Mouse (Mus musculus) gastrocnemius, postnatal 4 days (tissue): ENCODE results near the gene Fam57b. TPM values are rescaled to one million over a fixed set of nuclear protein-coding genes. Genes with fewer than 3 reads are reported as not detected.

ENCODE experiments used
- DNase-seq, 2 experiments: peaks; one replicate each; pipeline ENCODE4 v3.0.0; 2021 to 2022; ENCODE audit warnings: low spot score in 2 of 2, mixed read lengths in 2 of 2
- total RNA-seq, 2 experiments: library from RNA; stranded (reverse); gene quantifications; 2 replicates each; pipeline ENCODE4 v1.2.3; 2021

Gene Fam57b
- total RNA-seq, 2 experiments from 2014 or later = 8.4 to 11.2 TPM

- no peak for DNase-seq
Observed at GRCm38 (mm10) chr7:126863791-126864190, 66.3 kb downstream of the Fam57b start.

GRCm38 (mm10) chr7:126867534-126867933 lies 70.1 kb downstream of the Fam57b start:
- no peak for DNase-seq

- no peak for DNase-seq
Observed at GRCm38 (mm10) chr7:126868003-126868402, 70.5 kb downstream of the Fam57b start.

GRCm38 (mm10) chr7:126869780-126870519 lies 72.5 kb downstream of the Fam57b start:
- DNase-seq = no peak

- no peak for DNase-seq
Observed at GRCm38 (mm10) chr7:126870520-126870891, 73.0 kb downstream of the Fam57b start.

GRCm38 (mm10) chr7:126877239-126877638 lies 79.8 kb downstream of the Fam57b start:
- DNase-seq = no peak

Other genes starting within 250 kb of the Fam57b start
- 100 to 1,000 TPM; 181 to 184 TPM for gene Eif3c, start 231.3 kb upstream of the Fam57b start, total RNA-seq
- 1 to 10 TPM in 1 of 2 experiments, under 1 TPM in 1; 0.83 to 1.4 TPM for gene Apobr, start 212.7 kb upstream of the Fam57b start, total RNA-seq
- 10 to 100 TPM; 11.8 to 14.1 TPM for gene Cln3, start 211.9 kb upstream of the Fam57b start, total RNA-seq
- gene Il27, start 202.7 kb upstream of the Fam57b start, total RNA-seq = not detected
- gene Nupr1, start 166.8 kb upstream of the Fam57b start, total RNA-seq = 10 to 100 TPM; 18.2 to 21.6 TPM
- gene Sgf29, start 148.4 kb upstream of the Fam57b start, total RNA-seq = 10 to 100 TPM; 27.7 to 31.8 TPM
- 10 to 100 TPM; 13.1 to 14.2 TPM for gene Sult1a1, start 121.2 kb upstream of the Fam57b start, total RNA-seq
- 10 to 100 TPM; 56.2 to 61.9 TPM for gene Bola2, start 102.3 kb upstream of the Fam57b start, total RNA-seq
- 1 to 10 TPM; 7.0 to 7.4 TPM for gene Slx1b, start 101.9 kb upstream of the Fam57b start, total RNA-seq
- gene Coro1a, start 89.9 kb upstream of the Fam57b start, total RNA-seq = 10 to 100 TPM; 11.8 to 14.5 TPM
- gene Mapk3, start 38.1 kb upstream of the Fam57b start, total RNA-seq = 10 to 100 TPM; 65.0 to 66.7 TPM
- gene Gdpd3, start 31.3 kb upstream of the Fam57b start, total RNA-seq = 1 to 10 TPM; 4.8 to 5.1 TPM
- 10 to 100 TPM; 61.7 to 82.5 TPM for gene Ypel3, start 20.7 kb upstream of the Fam57b start, total RNA-seq
- 1 to 10 TPM in 1 of 2 experiments, under 1 TPM in 1; 0.44 to 1.1 TPM for gene Tbx6, start 16.2 kb upstream of the Fam57b start, total RNA-seq
- 10 to 100 TPM; 74.6 to 74.7 TPM for gene Ppp4c, start 5.2 kb upstream of the Fam57b start, total RNA-seq
- gene 4930451I11Rik, start 34.0 kb downstream of the Fam57b start, total RNA-seq = not detected
- gene Doc2a, start 49.7 kb downstream of the Fam57b start, total RNA-seq = under 1 TPM; 0.26 to 0.32 TPM
- 10 to 100 TPM; 22.2 to 29.4 TPM for gene Hirip3, start 64.3 kb downstream of the Fam57b start, total RNA-seq
- gene Ino80e, start 64.7 kb downstream of the Fam57b start, total RNA-seq = 10 to 100 TPM; 35.9 to 38.7 TPM
- 10 to 100 TPM; 61.2 to 67.0 TPM for gene Taok2, start 87.0 kb downstream of the Fam57b start, total RNA-seq
- gene Tmem219, start 125.2 kb downstream of the Fam57b start, total RNA-seq = 10 to 100 TPM; 22.8 to 23.8 TPM
- gene Kctd13, start 131.2 kb downstream of the Fam57b start, total RNA-seq = 1 to 10 TPM; 6.0 to 7.0 TPM
- gene Asphd1, start 151.9 kb downstream of the Fam57b start, total RNA-seq = under 1 TPM in 1 of 2 experiments, not detected in 1; 0.26 TPM
- gene Sez6l2, start 152.9 kb downstream of the Fam57b start, total RNA-seq = 1 to 10 TPM; 6.5 to 6.9 TPM
- gene Cdipt, start 178.2 kb downstream of the Fam57b start, total RNA-seq = 10 to 100 TPM; 43.1 to 48.0 TPM
- under 1 TPM; 0.49 to 0.76 TPM for gene Cdiptos, start 178.4 kb downstream of the Fam57b start, total RNA-seq
- gene Mvp, start 217.0 kb downstream of the Fam57b start, total RNA-seq = 10 to 100 TPM; 23.2 to 27.1 TPM
- gene Pagr1b, start 218.8 kb downstream of the Fam57b start, total RNA-seq = 1 to 10 TPM; 1.8 to 2.5 TPM
- gene Pagr1a, start 219.7 kb downstream of the Fam57b start, total RNA-seq = 10 to 100 TPM in 1 of 2 experiments, 1 to 10 TPM in 1; 9.1 to 14.7 TPM
- 10 to 100 TPM; 26.0 to 26.6 TPM for gene Gm42742, start 223.4 kb downstream of the Fam57b start, total RNA-seq
- 1 to 10 TPM; 6.5 to 9.4 TPM for gene Prrt2, start 223.5 kb downstream of the Fam57b start, total RNA-seq
- gene Maz, start 229.4 kb downstream of the Fam57b start, total RNA-seq = 100 to 1,000 TPM; 129 to 131 TPM
- gene Kif22, start 244.8 kb downstream of the Fam57b start, total RNA-seq = 10 to 100 TPM; 21.7 to 26.2 TPM